Mouse (Mus musculus) heart, adult 2 months (tissue): ENCODE measurements at regions not wholly inside any gene's neighbourhood (a gene's known extent, or its start where the extent isn't known, plus 50 kb on each side); places are given as distances from the start of the nearest gene placed in this dataset.

ENCODE experiments used
- DNase-seq, 2 experiments: peaks; one replicate each; pipeline ENCODE4 v3.0.0; 2021
- H3K27ac ChIP-seq: fragments of 200-600 bp; 2 replicates; pipeline ENCODE4 v1.8.1; 2022
- H3K27me3 ChIP-seq: fragments of 200-500 bp; 2 replicates; pipeline ENCODE4 v1.6.1; 2012; ENCODE audit warnings: mild to moderate bottlenecking, low read length, inconsistent platforms, mixed read lengths; ENCODE audit not compliant: control insufficient read depth, insufficient read depth
- H3K36me3 ChIP-seq: fragments of 200-500 bp; 2 replicates; pipeline ENCODE4 v1.6.1; 2012; ENCODE audit warnings: low read length, inconsistent platforms; ENCODE audit not compliant: control insufficient read depth, insufficient read depth
- H3K4me1 ChIP-seq: fragments of 200-500 bp; 2 replicates; pipeline ENCODE4 v1.6.1; 2011; ENCODE audit warnings: low read length; ENCODE audit not compliant: control insufficient read depth, insufficient read depth
- H3K4me3 ChIP-seq: fragments of 200-600 bp; 2 replicates; pipeline ENCODE4 v1.8.1; 2022
- H3K79me2 ChIP-seq: fragments of 200-500 bp; replicated peaks from 2 replicates; pipeline ENCODE4 v1.6.1; 2012; ENCODE audit warnings: mild to moderate bottlenecking, inconsistent platforms, low read length, moderate library complexity, mixed read lengths; ENCODE audit not compliant: control insufficient read depth, insufficient read depth
- H3K9ac ChIP-seq: fragments of 200-500 bp; 2 replicates; pipeline ENCODE4 v1.6.1; 2012; ENCODE audit warnings: low read depth, mild to moderate bottlenecking, control low read depth, inconsistent platforms, low read length, mixed read lengths
- CTCF ChIP-seq: fragments of 200-600 bp; IDR thresholded peaks from 2 replicates; pipeline ENCODE4 v1.8.1; 2022; ENCODE audit warnings: antibody characterized with exemption, mild to moderate bottlenecking, moderate library complexity
- EP300 ChIP-seq: fragments of 200-500 bp; IDR thresholded peaks from 2 replicates; pipeline ENCODE4 v1.6.1; 2011; ENCODE audit warnings: low read depth, low read length, control low read depth; ENCODE audit not compliant: insufficient read depth
- POLR2A ChIP-seq: fragments of 200-500 bp; IDR thresholded peaks from 2 replicates; pipeline ENCODE4 v1.6.1; 2011; ENCODE audit warnings: mild to moderate bottlenecking, low read depth, low read length, control low read depth; ENCODE audit not compliant: insufficient read depth
- WGBS: fragments of 180-500 bp; shearing (Covaris S2); methylation state at CpG from one replicate; pipeline ENCODE4 v1.1.7; 2018; 5-methylcytosine and 5-hydroxymethylcytosine counted together
- intact Hi-C: fragments of 180-260 bp; cut with DNase I; formaldehyde crosslinking; loops from one replicate; pipeline ENCODE4 v1.15.1; 2025

GRCm38 (mm10) chr13:103683169-103683568, 91.2 kb downstream of the Srek1 start:
- Histone ChIP-seq H3K36me3 (no peaks in the 10 kb centered on the region), H3K27me3 (no peaks in the 10 kb centered on the region), H3K27ac (no peak overlapping the region), H3K79me2 (no peaks in the 10 kb centered on the region), H3K4me1 (no peaks in the 10 kb centered on the region), H3K4me3 (no peak overlapping the region), H3K9ac (no peak overlapping the region)
- no peak for TF ChIP-seq EP300
- TF ChIP-seq CTCF: no peak
- TF ChIP-seq POLR2A: no peak
- WGBS: 81% methylated on average over 9 of the region's 9 CpGs
- no peak for DNase-seq
- intact Hi-C loops: no loop called here

GRCm38 (mm10) chr13:103680740-103681139, 93.7 kb downstream of the Srek1 start:
- Histone ChIP-seq H3K9ac (no peak overlapping the region), H3K27ac (no peak overlapping the region), H3K79me2 (no peaks in the 10 kb centered on the region), H3K36me3 (no peaks in the 10 kb centered on the region), H3K4me1 (no peaks in the 10 kb centered on the region), H3K4me3 (no peak overlapping the region), H3K27me3 (no peaks in the 10 kb centered on the region)
- 91% methylated on average over 4 of the region's 4 CpGs for WGBS
- intact Hi-C loops: no loop called here
- DNase-seq: no peak
- TF ChIP-seq EP300 (no peak), CTCF (no peak), POLR2A (no peak)

- intact Hi-C loops: no loop called here
- Histone ChIP-seq H3K4me1 (no peaks in the 10 kb centered on the region), H3K79me2 (no peaks in the 10 kb centered on the region), H3K27ac (no peak overlapping the region), H3K9ac (no peak overlapping the region), H3K4me3 (no peak overlapping the region), H3K27me3 (no peaks in the 10 kb centered on the region), H3K36me3 (no peaks in the 10 kb centered on the region)
- WGBS: 72% methylated on average over 7 of the region's 7 CpGs
- no peak for TF ChIP-seq POLR2A
- TF ChIP-seq EP300: no peak
- no peak for TF ChIP-seq CTCF
- no peak for DNase-seq
Observed at GRCm38 (mm10) chr13:103680052-103680451, 94.4 kb downstream of the Srek1 start.

GRCm38 (mm10) chr13:103676831-103677230, 97.6 kb downstream of the Srek1 start:
- DNase-seq: no peak
- H3K9ac ChIP-seq: no peak overlapping the region
- no peak overlapping the region for H3K27ac ChIP-seq
- H3K79me2 ChIP-seq: no peaks in the 10 kb centered on the region
- no peaks in the 10 kb centered on the region for H3K27me3 ChIP-seq
- WGBS: 52% methylated on average over 13 of the region's 13 CpGs
- no peaks in the 10 kb centered on the region for H3K36me3 ChIP-seq
- no peaks in the 10 kb centered on the region for H3K4me1 ChIP-seq
- TF ChIP-seq POLR2A (no peak), CTCF (no peak), EP300 (no peak)
- intact Hi-C loops: no loop called here
- no peak overlapping the region for H3K4me3 ChIP-seq

- no peak for TF ChIP-seq POLR2A
- TF ChIP-seq EP300: no peak
- TF ChIP-seq CTCF: no peak
- Histone ChIP-seq H3K27me3 (no peaks in the 10 kb centered on the region), H3K79me2 (no peaks in the 10 kb centered on the region), H3K9ac (no peak overlapping the region), H3K27ac (no peak overlapping the region), H3K4me3 (no peak overlapping the region), H3K4me1 (no peaks in the 10 kb centered on the region), H3K36me3 (no peaks in the 10 kb centered on the region)
- intact Hi-C loops: no loop called here
- no peak for DNase-seq
- 84% methylated on average over 5 of the region's 5 CpGs for WGBS
Observed at GRCm38 (mm10) chr13:103676221-103676620, 98.2 kb downstream of the Srek1 start.

- no peaks in the 10 kb centered on the region for H3K36me3 ChIP-seq
- intact Hi-C loops: no loop called here
- no peaks in the 10 kb centered on the region for H3K79me2 ChIP-seq
- DNase-seq: no peak
- no peaks in the 10 kb centered on the region for H3K4me1 ChIP-seq
- no peak overlapping the region for H3K9ac ChIP-seq
- H3K27me3 ChIP-seq: no peaks in the 10 kb centered on the region
- H3K4me3 ChIP-seq: no peak overlapping the region
- TF ChIP-seq EP300: no peak
- no peak for TF ChIP-seq POLR2A
- TF ChIP-seq CTCF: no peak
- H3K27ac ChIP-seq: no peak overlapping the region
Observed at GRCm38 (mm10) chr13:103670611-103671010, 103.8 kb downstream of the Srek1 start.

- Histone ChIP-seq H3K4me1 (no peaks in the 10 kb centered on the region), H3K27ac (no peak overlapping the region), H3K36me3 (no peaks in the 10 kb centered on the region), H3K27me3 (no peaks in the 10 kb centered on the region), H3K4me3 (no peak overlapping the region), H3K79me2 (no peaks in the 10 kb centered on the region), H3K9ac (no peak overlapping the region)
- intact Hi-C loops: no loop called here
- WGBS: 81% methylated on average over 4 of the region's 4 CpGs
- DNase-seq: no peak
- TF ChIP-seq EP300: no peak
- TF ChIP-seq POLR2A: no peak
- TF ChIP-seq CTCF: no peak
Observed at GRCm38 (mm10) chr13:103669856-103670255, 104.6 kb downstream of the Srek1 start.
